ENCODE assay signal across 21 mouse cellular contexts in the genomic region with DNA sequence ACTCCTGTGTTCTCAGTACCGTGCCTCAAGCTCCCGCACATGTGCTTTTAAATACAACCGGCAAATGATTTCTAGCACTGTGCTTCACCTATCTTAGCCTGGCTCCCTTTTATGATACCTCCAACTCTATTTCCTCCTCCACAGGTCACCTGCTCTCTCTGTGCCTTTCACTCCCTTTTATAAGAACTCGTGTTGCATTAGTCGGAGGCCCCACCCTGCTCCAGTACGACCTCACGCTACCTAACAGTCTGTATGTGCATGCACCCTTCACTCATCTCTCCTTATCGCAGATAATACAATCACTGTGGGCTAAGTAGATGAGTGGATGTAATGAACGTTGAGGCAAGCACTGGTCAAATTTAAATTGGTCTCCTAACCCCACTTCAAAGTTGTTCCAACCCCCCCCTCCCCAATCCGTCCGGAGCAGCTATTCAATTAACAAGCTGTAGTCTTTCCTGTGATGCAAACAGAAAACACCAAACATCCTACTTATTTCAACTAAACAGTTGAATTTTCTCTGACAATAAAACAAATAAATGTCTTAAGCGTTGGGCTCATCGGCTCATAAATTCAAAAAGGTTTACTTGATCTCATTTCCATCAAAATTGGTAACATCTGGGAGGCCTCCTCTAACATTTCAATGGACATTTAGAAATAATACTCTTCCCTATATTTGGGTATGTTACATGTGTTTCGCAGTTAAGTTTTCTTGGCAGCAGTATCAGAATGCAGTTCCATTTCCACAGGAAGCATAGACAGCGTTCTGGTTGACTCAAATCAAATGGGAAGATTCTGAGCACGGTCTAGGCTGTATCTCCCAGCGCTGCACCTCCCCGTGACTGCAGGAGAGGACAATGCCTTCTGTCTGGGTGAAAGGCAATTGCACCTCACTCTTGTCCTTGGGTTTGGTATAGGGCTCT.
DNase-seq lines count a peak whose midpoint lies in the region; ATAC-seq and TF ChIP-seq lines count a peak whose summit lies in the region.
"Had no signal": no experiment of that assay in that cellular context is flagged by ENCODE, and none has a peak within 500 bp of the region (broad histone marks: within the 10 kb centered on the region; RNA-seq: fewer than 3 reads in every experiment).

No protein-coding gene starts in this region.

- H3K4me3 ChIP-seq in heart, embryonic 16.5 days (ENCODE audit: low read length): no peak overlapping the region
- H3K4me3 ChIP-seq in lung, adult 2 months (replicated peaks; ENCODE audit: extremely low read depth, low read depth, low read length): peak overlapping the region; percentile 18
- H3K4me3 ChIP-seq in brown adipose tissue, adult 24 weeks (ENCODE audit: insufficient read depth, low read depth, low read length): no peak overlapping the region
- no peak overlapping the region for H3K4me3 ChIP-seq in intestine, embryonic 16.5 days (ENCODE audit: low read length)
- H3K4me3 ChIP-seq: embryonic facial prominence, embryonic 12.5 days; layer of hippocampus, adult 2 months; midbrain, embryonic 10.5 days; stomach, embryonic 15.5 days had no signal

- ATAC-seq in heart, embryonic 16.5 days (replicated peaks; ENCODE audit: extremely low read depth, insufficient read depth, low FRiP score): no peak
- peak; percentile 52 for ATAC-seq in intestine, embryonic 16.5 days
- ATAC-seq: forebrain, embryonic 16.5 days; hindbrain, embryonic 16.5 days had no signal

- no peak for TF ChIP-seq POLR2A in lung, adult 2 months (IDR thresholded peaks at IDR 0.05; ENCODE audit: borderline replicate concordance, extremely low read depth, low read depth, low read length)

- H3K27ac ChIP-seq in heart, embryonic 16.5 days (ENCODE audit: low read length): peak overlapping the region; percentile 35; the same call in 1 of the 2 replicates
- H3K27ac ChIP-seq in brown adipose tissue, adult 24 weeks (replicated peaks; ENCODE audit: low read depth, low read length): 0 out of 2 replicates have a peak overlapping the region, but pooled peaks have one; percentile 26
- H3K27ac ChIP-seq in intestine, embryonic 16.5 days (ENCODE audit: low read length): no peak overlapping the region
- H3K27ac ChIP-seq: embryonic facial prominence, embryonic 12.5 days; layer of hippocampus, adult 2 months; macrophage; midbrain, embryonic 10.5 days; stomach, embryonic 15.5 days had no signal

- no peaks in the 10 kb centered on the region for H3K27me3 ChIP-seq in heart, embryonic 16.5 days (ENCODE audit: control insufficient read depth, insufficient read depth, low read length)
- H3K27me3 ChIP-seq in intestine, embryonic 16.5 days (replicated peaks; ENCODE audit: control insufficient read depth, insufficient read depth, low read length): no peaks in the 10 kb centered on the region
- H3K27me3 ChIP-seq: embryonic facial prominence, embryonic 12.5 days; stomach, embryonic 15.5 days had no signal

- WGBS in heart, embryonic 16.5 days: 75% methylated on average over 18 of the region's 18 CpGs
- WGBS in lung, adult 2 months: 75% methylated on average over 18 of the region's 18 CpGs
- WGBS in intestine, embryonic 16.5 days: 74% methylated on average over 18 of the region's 18 CpGs

- intact Hi-C loops in heart, postnatal 36 days (cut with DNase I): loop anchor here (5.0 kb wide), 1 partner anchor 339 kb away; the partner anchor contains the start of gene Efna5

- H3K9ac ChIP-seq in heart, embryonic 16.5 days (ENCODE audit: low read length): no peak overlapping the region
- H3K9ac ChIP-seq in intestine, embryonic 16.5 days (ENCODE audit: low read depth, low read length): no peak overlapping the region
- H3K9ac ChIP-seq: embryonic facial prominence, embryonic 12.5 days; stomach, embryonic 15.5 days had no signal

- H3K9me3 ChIP-seq in heart, embryonic 16.5 days (replicated peaks; ENCODE audit: control insufficient read depth, low read length): no peaks in the 10 kb centered on the region
- no peaks in the 10 kb centered on the region for H3K9me3 ChIP-seq in intestine, embryonic 16.5 days (ENCODE audit: control insufficient read depth, low read length)
- H3K9me3 ChIP-seq: embryonic facial prominence, embryonic 12.5 days; midbrain, embryonic 10.5 days; stomach, embryonic 15.5 days had no signal

- H3K4me2 ChIP-seq in heart, embryonic 16.5 days (ENCODE audit: low read depth, low read length): peak overlapping the region; percentile 23
- H3K4me2 ChIP-seq in intestine, embryonic 16.5 days (ENCODE audit: low read depth, low read length): no peak overlapping the region
- H3K4me2 ChIP-seq: embryonic facial prominence, embryonic 12.5 days; liver, embryonic 11.5 days; stomach, embryonic 15.5 days had no signal

- H3K4me1 ChIP-seq in heart, embryonic 16.5 days (ENCODE audit: control insufficient read depth, insufficient read depth, low read length): peaks cover 12% of the 10 kb centered on the region
- no peaks in the 10 kb centered on the region for H3K4me1 ChIP-seq in lung, adult 2 months (ENCODE audit: control insufficient read depth, insufficient read depth, low read length)
- H3K4me1 ChIP-seq in brown adipose tissue, adult 24 weeks (ENCODE audit: control insufficient read depth, insufficient read depth, insufficient read length, low read length): 0 out of 2 replicates have a peak, but pooled peaks cover 4% of the 10 kb centered on the region
- no peaks in the 10 kb centered on the region for H3K4me1 ChIP-seq in intestine, embryonic 16.5 days (ENCODE audit: control insufficient read depth, insufficient read depth, low read length)
- H3K4me1 ChIP-seq: stomach, embryonic 15.5 days had no signal

- H3K36me3 ChIP-seq in heart, embryonic 16.5 days (ENCODE audit: control insufficient read depth, insufficient read depth): no peaks in the 10 kb centered on the region
- H3K36me3 ChIP-seq in intestine, embryonic 16.5 days (ENCODE audit: control insufficient read depth, insufficient read depth, low read length): no peaks in the 10 kb centered on the region
- H3K36me3 ChIP-seq: embryonic facial prominence, embryonic 12.5 days; midbrain, embryonic 10.5 days; stomach, embryonic 15.5 days had no signal

- TF ChIP-seq CTCF in lung, adult 2 months (IDR thresholded peaks at IDR 0.05; ENCODE audit: insufficient read depth, low read length): no peak

- DNase-seq in heart, postnatal 36 days: no peak
- no peak for DNase-seq in lung, adult 2 months
- no peak for DNase-seq in lung, postnatal 14 days
- DNase-seq in cerebellum, postnatal 4 days (ENCODE audit: low spot score in 2 of 2): no peak
- DNase-seq: B cell, adult 2 months; cerebellum, adult 2 months; gastrocnemius, postnatal 36 days; kidney, adult 18-20 months; kidney, postnatal 14 days; thymus, adult 18-20 months had no signal
